Comparison of ENCODE assay signal across 8 mouse cellular contexts in genomic region chr3:123384435-123384834, GRCm38 (mm10). TPM values are rescaled to one million over a fixed set of nuclear protein-coding genes. Genes with fewer than 3 reads are reported as not detected.
DNase-seq lines count a peak whose midpoint lies in the region; ATAC-seq and TF ChIP-seq lines count a peak whose summit lies in the region.

No protein-coding gene starts in this region.

- H3K9ac ChIP-seq in kidney, embryonic 16.5 days (replicated peaks; ENCODE audit: low read length): no peak overlapping the region
- H3K9ac ChIP-seq in forebrain, embryonic 12.5 days: peak overlapping the region; percentile 71; the same call in 1 of the 2 replicates
- peak overlapping the region; percentile 59; the same call in 1 of the 2 replicates for H3K9ac ChIP-seq in limb, embryonic 12.5 days (replicated peaks)
- H3K9ac ChIP-seq in neural tube, embryonic 13.5 days: peak overlapping the region; percentile 80; the same call in 1 of the 2 replicates

- peaks cover 13% of the 10 kb centered on the region for H3K4me1 ChIP-seq in kidney, embryonic 16.5 days (ENCODE audit: insufficient read depth, low read length)
- peaks cover 15% of the 10 kb centered on the region for H3K4me1 ChIP-seq in forebrain, embryonic 12.5 days
- peaks cover 6% of the 10 kb centered on the region; the same call in 1 of the 2 replicates for H3K4me1 ChIP-seq in limb, embryonic 12.5 days (replicated peaks)
- peaks cover 20% of the 10 kb centered on the region for H3K4me1 ChIP-seq in neural tube, embryonic 13.5 days (replicated peaks)

- H3K4me3 ChIP-seq in kidney, embryonic 16.5 days (ENCODE audit: low read length): peak overlapping the region; percentile 87; the same call in 1 of the 2 replicates
- H3K4me3 ChIP-seq in forebrain, embryonic 12.5 days (replicated peaks): peak overlapping the region; percentile 71
- H3K4me3 ChIP-seq in limb, embryonic 12.5 days (replicated peaks): peak overlapping the region; percentile 68
- peak overlapping the region; percentile 70; the same call in 1 of the 2 replicates for H3K4me3 ChIP-seq in neural tube, embryonic 13.5 days
- H3K4me3 ChIP-seq in layer of hippocampus, adult 2 months: no peak overlapping the region

- no peaks in the 10 kb centered on the region for H3K9me3 ChIP-seq in kidney, embryonic 16.5 days (ENCODE audit: low read length)
- H3K9me3 ChIP-seq in forebrain, embryonic 12.5 days: no peaks in the 10 kb centered on the region
- H3K9me3 ChIP-seq in limb, embryonic 12.5 days: no peaks in the 10 kb centered on the region
- H3K9me3 ChIP-seq in neural tube, embryonic 13.5 days: no peaks in the 10 kb centered on the region

- no peak for ATAC-seq in kidney, embryonic 16.5 days (ENCODE audit: low FRiP score, low TSS enrichment)
- ATAC-seq in forebrain, embryonic 12.5 days (ENCODE audit: low FRiP score): no peak
- ATAC-seq in limb, embryonic 12.5 days (ENCODE audit: insufficient number of reproducible peaks, insufficient read depth, low FRiP score, low TSS enrichment, low read depth): no peak
- no peak for ATAC-seq in neural tube, embryonic 13.5 days (ENCODE audit: low read depth)

- WGBS in kidney, embryonic 16.5 days: 90% methylated on average over 7 of the region's 7 CpGs
- WGBS in forebrain, embryonic 12.5 days: 89% methylated on average over 7 of the region's 7 CpGs
- WGBS in limb, embryonic 12.5 days: 93% methylated on average over 7 of the region's 7 CpGs
- 89% methylated on average over 7 of the region's 7 CpGs for WGBS in neural tube, embryonic 13.5 days

- DNase-seq in kidney, postnatal 36 days: no peak
- DNase-seq in urinary bladder, adult 18-20 months (ENCODE audit: low spot score in 2 of 2): no peak
- DNase-seq in layer of hippocampus, adult 2 months (ENCODE audit: low spot score in 2 of 2): no peak
- DNase-seq in ovary, adult 18-20 months (ENCODE audit: low spot score): no peak

- H3K27me3 ChIP-seq in kidney, embryonic 16.5 days (ENCODE audit: insufficient read depth, low read length): no peaks in the 10 kb centered on the region
- peaks cover 6% of the 10 kb centered on the region for H3K27me3 ChIP-seq in forebrain, embryonic 12.5 days
- H3K27me3 ChIP-seq in limb, embryonic 12.5 days: no peaks in the 10 kb centered on the region
- H3K27me3 ChIP-seq in neural tube, embryonic 13.5 days: peaks cover 10% of the 10 kb centered on the region

- TF ChIP-seq CTCF in layer of hippocampus, adult 2 months (conservative IDR thresholded peaks at IDR 0.05): no peak

- H3K36me3 ChIP-seq in kidney, embryonic 16.5 days (ENCODE audit: insufficient read depth, low read length): 0 out of 2 replicates have a peak, but pooled peaks cover 2% of the 10 kb centered on the region
- H3K36me3 ChIP-seq in forebrain, embryonic 12.5 days (replicated peaks): peaks cover 12% of the 10 kb centered on the region; the same call in 1 of the 2 replicates
- peaks cover 22% of the 10 kb centered on the region for H3K36me3 ChIP-seq in limb, embryonic 12.5 days
- H3K36me3 ChIP-seq in neural tube, embryonic 13.5 days: peaks cover 22% of the 10 kb centered on the region

- H3K4me2 ChIP-seq in kidney, embryonic 16.5 days (replicated peaks; ENCODE audit: low read depth, low read length): peak overlapping the region; percentile 64
- peak overlapping the region; percentile 67 for H3K4me2 ChIP-seq in forebrain, embryonic 12.5 days
- H3K4me2 ChIP-seq in limb, embryonic 12.5 days: peak overlapping the region; percentile 70
- peak overlapping the region; percentile 80 for H3K4me2 ChIP-seq in neural tube, embryonic 13.5 days

- no peak overlapping the region for H3K27ac ChIP-seq in kidney, embryonic 16.5 days (ENCODE audit: low read length)
- H3K27ac ChIP-seq in forebrain, embryonic 12.5 days: no peak overlapping the region
- H3K27ac ChIP-seq in limb, embryonic 12.5 days: no peak overlapping the region
- no peak overlapping the region for H3K27ac ChIP-seq in neural tube, embryonic 13.5 days (replicated peaks)
- H3K27ac ChIP-seq in layer of hippocampus, adult 2 months: no peak overlapping the region

RNA-seq across cellular contexts. Expression of gene Mettl14, which starts 1.5 kb away (rescaled TPM):
- 29.5 and 30.7 TPM in 2 replicates for polyA plus RNA-seq in kidney, embryonic 16.5 days (2015; fragmentation: Nextera tagmentation; extraction: Ambion mirVana)
- 38.1 and 40.7 TPM in 2 replicates for polyA plus RNA-seq in forebrain, embryonic 12.5 days (2016; fragmentation: Nextera tagmentation; extraction: Ambion mirVana)
- 34.1 and 35.7 TPM in 2 replicates for polyA plus RNA-seq in limb, embryonic 12.5 days (2016; fragmentation: Nextera tagmentation; extraction: Ambion mirVana)
- polyA plus RNA-seq in neural tube, embryonic 13.5 days (2015; fragmentation: Nextera tagmentation; extraction: Ambion mirVana): 23.2 and 27.6 TPM in 2 replicates
- total RNA-seq in layer of hippocampus, adult 2 months (2021): 10 to 100 TPM; 14.9 to 19.1 TPM
